Mouse (Mus musculus) heart, postnatal 0 days (tissue): Measurements from ENCODE around the gene Shank3. TPM values are rescaled to one million over a fixed set of nuclear protein-coding genes. Genes with fewer than 3 reads are reported as not detected.

Experiments
- ATAC-seq: fragments of 200-750 bp; cut with Nextera tagmentation; 2 replicates; pipeline ENCODE4 v1.8.0; 2017; ENCODE audit warnings: low read depth, moderate number of reproducible peaks, moderate library complexity; ENCODE audit not compliant: insufficient read depth
- DNase-seq: peaks from one replicate; pipeline ENCODE4 v3.0.0-alpha.2; 2016; ENCODE audit warnings: low spot score
- H3K27ac ChIP-seq: fragments of 300-500 bp; sonication (generic); 2 replicates; pipeline ENCODE4 v1.5.1; 2014; ENCODE audit warnings: low read depth, mild to moderate bottlenecking
- H3K27me3 ChIP-seq: fragments of 300-500 bp; sonication (generic); 2 replicates; pipeline ENCODE4 v1.6.1; 2014; ENCODE audit warnings: low read length, mixed read lengths; ENCODE audit not compliant: control insufficient read depth, insufficient read depth
- H3K36me3 ChIP-seq: fragments of 300-500 bp; sonication (generic); replicated peaks from 2 replicates; pipeline ENCODE4 v1.6.1; 2014; ENCODE audit warnings: low read length, mixed read lengths; ENCODE audit not compliant: control insufficient read depth, insufficient read depth
- H3K4me1 ChIP-seq: fragments of 300-500 bp; sonication (generic); 2 replicates; pipeline ENCODE4 v1.6.1; 2014; ENCODE audit warnings: antibody characterized with exemption; ENCODE audit not compliant: control insufficient read depth, insufficient read depth
- H3K4me2 ChIP-seq: fragments of 300-500 bp; sonication (generic); 2 replicates; pipeline ENCODE4 v1.6.1; 2014; ENCODE audit warnings: low read depth, mild to moderate bottlenecking, low read length, moderate library complexity
- H3K4me3 ChIP-seq: fragments of 300-500 bp; sonication (generic); 2 replicates; pipeline ENCODE4 v1.5.1; 2014; ENCODE audit warnings: low read depth, low read length
- H3K9ac ChIP-seq: fragments of 300-500 bp; sonication (generic); replicated peaks from 2 replicates; pipeline ENCODE4 v1.6.1; 2014; ENCODE audit warnings: low read depth, low read length, mixed read lengths
- H3K9me3 ChIP-seq: fragments of 300-500 bp; sonication (generic); replicated peaks from 2 replicates; pipeline ENCODE4 v1.6.1; 2016; ENCODE audit warnings: low read length; ENCODE audit not compliant: control insufficient read depth
- CTCF ChIP-seq: IDR thresholded peaks from 2 replicates; pipeline ENCODE4 v1.5.1; 2016; ENCODE audit warnings: antibody characterized with exemption, control low read depth, low read depth
- EP300 ChIP-seq: IDR thresholded peaks from 2 replicates; pipeline ENCODE4 v1.6.1; 2016; ENCODE audit warnings: antibody characterized with exemption, low read depth
- WGBS: fragments of 180-500 bp; shearing (Covaris S2); extraction: QIAGEN DNeasy Blood & Tissue Kit; methylation state at CpG from one replicate; pipeline ENCODE4 v1.1.7; 2014; 5-methylcytosine and 5-hydroxymethylcytosine counted together
- polyA plus RNA-seq: library from polyadenylated mRNA; unstranded; fragments of >200 nt; fragmentation: Nextera tagmentation; extraction: Ambion mirVana; gene quantifications from 2 replicates; pipeline ENCODE4 v1.2.1, GENCODE M21; 2015
- total RNA-seq: library from RNA; depleted of rRNA; stranded (reverse); fragments of >200 nt; gene quantifications from 2 replicates; pipeline ENCODE4 v1.2.3, GENCODE M21; 2014; ENCODE audit warnings: low replicate concordance

The Shank3 gene
- total and polyA plus RNA-seq, 2 experiments from 2014 or later: 1.1 to 26.5 TPM

GRCm38 (mm10) chr15:89499784-89500220 lies 379 bp downstream of the Shank3 start:
- no peak for DNase-seq
- Histone ChIP-seq H3K9me3 (no peaks in the 10 kb centered on the region), H3K27me3 (peaks cover 52% of the 10 kb centered on the region), H3K27ac (peak overlapping the region; percentile 51; the same call in 1 of the 2 replicates), H3K36me3 (0 out of 2 replicates have a peak, but pooled peaks cover 5% of the 10 kb centered on the region), H3K4me1 (no peaks in the 10 kb centered on the region; the same call in 1 of the 2 replicates), H3K4me3 (peak overlapping the region; percentile 73), H3K9ac (peak overlapping the region; percentile 54), H3K4me2 (peak overlapping the region; percentile 81)
- WGBS: 0% methylated on average over 29 of the region's 60 CpGs
- TF ChIP-seq EP300: no peak
- TF ChIP-seq CTCF: no peak
- ATAC-seq: peak; percentile 15; the same call in 1 of the 2 replicates

- no peak for ATAC-seq
- no peak overlapping the region for H3K27ac ChIP-seq
- 0 out of 2 replicates have a peak, but pooled peaks cover 6% of the 10 kb centered on the region for H3K36me3 ChIP-seq
- peaks cover 52% of the 10 kb centered on the region for H3K27me3 ChIP-seq
- H3K4me2 ChIP-seq: peak overlapping the region; percentile 81
- 4% methylated on average over 35 of the region's 35 CpGs for whole genome bisulfite sequencing
- H3K4me3 ChIP-seq: peak overlapping the region; percentile 73
- no peaks in the 10 kb centered on the region for H3K9me3 ChIP-seq
- no peak for DNase-seq
- H3K4me1 ChIP-seq: no peaks in the 10 kb centered on the region; the same call in 1 of the 2 replicates
- peak overlapping the region; percentile 54; the same call in 1 of the 2 replicates for H3K9ac ChIP-seq
- no peak for TF ChIP-seq CTCF
- TF ChIP-seq EP300: no peak
These were observed 883 bp downstream of the Shank3 start for GRCm38 (mm10) chr15:89500221-89500791.

DNA sequence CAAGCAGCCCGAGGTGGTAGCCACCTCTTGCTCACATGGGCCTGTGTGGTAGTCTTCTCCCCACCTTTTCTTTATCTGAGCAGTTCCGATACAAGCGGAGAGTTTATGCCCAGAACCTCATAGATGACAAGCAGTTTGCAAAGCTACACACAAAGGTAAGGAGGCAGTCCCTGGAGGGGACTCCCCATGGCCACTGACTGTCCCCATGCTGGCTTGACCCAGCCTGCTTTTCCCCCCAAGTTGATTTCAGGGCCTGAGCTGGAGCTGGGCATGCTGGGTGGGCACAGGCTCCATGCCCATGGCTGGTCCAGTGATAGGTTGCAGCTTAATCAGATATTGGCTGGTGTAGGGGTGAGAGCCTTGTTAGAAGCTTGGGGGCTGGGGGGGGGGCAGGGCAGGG lies 1.9 kb downstream of the Shank3 start:
- Histone ChIP-seq H3K4me1 (no peaks in the 10 kb centered on the region; the same call in 1 of the 2 replicates), H3K27ac (no peak overlapping the region), H3K27me3 (peaks cover 52% of the 10 kb centered on the region), H3K9me3 (no peaks in the 10 kb centered on the region), H3K36me3 (0 out of 2 replicates have a peak, but pooled peaks cover 11% of the 10 kb centered on the region), H3K9ac (no peak overlapping the region), H3K4me3 (no peak overlapping the region), H3K4me2 (peak overlapping the region; percentile 81; the same call in 1 of the 2 replicates)
- DNase-seq (no peak), ATAC-seq (no peak)
- 82% methylated on average over 3 of the region's 3 CpGs for WGBS
- TF ChIP-seq CTCF (no peak), EP300 (no peak)

DNA sequence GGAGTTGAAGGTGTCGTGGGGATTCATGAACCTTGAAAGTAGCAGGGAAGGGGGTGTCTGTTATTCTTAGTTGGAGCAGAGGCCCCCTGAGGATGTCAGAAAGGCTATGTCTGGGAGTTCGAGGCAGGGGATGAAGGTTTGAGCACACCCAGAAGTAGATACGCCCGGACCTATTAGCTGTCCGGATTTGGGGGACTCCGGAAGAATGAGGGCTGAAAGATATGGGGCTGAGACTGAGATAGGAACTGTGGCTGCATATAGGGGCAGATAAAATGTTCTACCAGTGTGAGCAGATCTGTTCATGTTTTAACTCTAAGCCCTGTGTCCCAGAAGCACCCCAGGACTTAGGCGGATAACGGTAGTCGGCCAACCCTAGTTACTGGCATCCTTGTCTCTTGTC lies 5.4 kb downstream of the Shank3 start:
- no peak overlapping the region for H3K9ac ChIP-seq
- no peaks in the 10 kb centered on the region for H3K9me3 ChIP-seq
- ATAC-seq (no peak), DNase-seq (no peak)
- no peaks in the 10 kb centered on the region for H3K4me1 ChIP-seq
- TF ChIP-seq EP300: no peak
- TF ChIP-seq CTCF: no peak
- no peak overlapping the region for H3K27ac ChIP-seq
- H3K27me3 ChIP-seq: peaks cover 17% of the 10 kb centered on the region; the same call in 1 of the 2 replicates
- WGBS: 90% methylated on average over 9 of the region's 9 CpGs
- no peak overlapping the region for H3K4me2 ChIP-seq
- 0 out of 2 replicates have a peak, but pooled peaks cover 20% of the 10 kb centered on the region for H3K36me3 ChIP-seq
- H3K4me3 ChIP-seq: no peak overlapping the region

DNA sequence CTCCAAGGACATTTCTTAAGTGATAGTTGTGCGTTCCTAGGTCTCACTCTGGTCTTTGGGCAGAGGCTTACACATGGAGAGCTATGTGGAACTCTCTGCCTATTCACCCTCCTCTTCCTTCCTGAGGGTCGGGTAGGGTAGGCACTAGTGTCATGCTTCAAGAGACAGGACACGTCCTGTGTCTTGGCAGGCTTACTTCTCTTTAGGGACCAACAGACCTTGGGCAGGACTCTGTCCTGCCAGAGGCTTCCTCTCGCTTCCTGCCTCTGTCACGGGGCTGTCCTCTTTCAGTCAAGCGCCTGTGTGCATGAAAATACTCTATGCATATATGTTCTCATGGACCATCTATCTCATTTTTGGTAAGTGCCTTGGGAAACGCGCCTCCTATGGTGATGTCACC lies 8.3 kb downstream of the Shank3 start:
- WGBS: 68% methylated on average over 8 of the region's 8 CpGs
- TF ChIP-seq CTCF (no peak), EP300 (no peak)
- H3K27me3 ChIP-seq: no peaks in the 10 kb centered on the region
- no peak overlapping the region for H3K27ac ChIP-seq
- H3K4me1 ChIP-seq: no peaks in the 10 kb centered on the region
- H3K9ac ChIP-seq: no peak overlapping the region
- 0 out of 2 replicates have a peak, but pooled peaks cover 20% of the 10 kb centered on the region for H3K36me3 ChIP-seq
- H3K4me3 ChIP-seq: no peak overlapping the region
- no peak overlapping the region for H3K4me2 ChIP-seq
- ATAC-seq (no peak), DNase-seq (no peak)
- no peaks in the 10 kb centered on the region for H3K9me3 ChIP-seq
